Mouse (Mus musculus) hindbrain, embryonic 11.5 days (tissue): ENCODE measurements around the gene Gm17349. TPM values are rescaled to one million over a fixed set of nuclear protein-coding genes. Genes with fewer than 3 reads are reported as not detected.
A peak's percentile ranks its signal among the peaks of the same experiment; 100 is the strongest.

ENCODE experiments used
- ATAC-seq: fragments of 200-750 bp; cut with Nextera tagmentation; 2 replicates; pipeline ENCODE4 v1.8.0; 2017; ENCODE audit warnings: mild to moderate bottlenecking, moderate TSS enrichment, moderate library complexity; ENCODE audit not compliant: low FRiP score
- DNase-seq: peaks from one replicate; pipeline ENCODE4 v3.0.0-alpha.2; 2015; ENCODE audit warnings: low spot score
- H3K27ac ChIP-seq: fragments of 300-500 bp; sonication (generic); 2 replicates; pipeline ENCODE4 v1.5.1; 2014; ENCODE audit warnings: mild to moderate bottlenecking, low read depth, low read length
- H3K27me3 ChIP-seq: fragments of 300-500 bp; sonication (generic); 2 replicates; pipeline ENCODE4 v1.6.1; 2014; ENCODE audit warnings: mild to moderate bottlenecking, low read length, moderate library complexity, mixed read lengths; ENCODE audit not compliant: control insufficient read depth, insufficient read depth
- H3K36me3 ChIP-seq: fragments of 300-500 bp; sonication (generic); 2 replicates; pipeline ENCODE4 v1.6.1; 2014; ENCODE audit warnings: mild to moderate bottlenecking, low read length, moderate library complexity, mixed read lengths; ENCODE audit not compliant: control insufficient read depth, insufficient read depth
- H3K4me1 ChIP-seq: fragments of 300-500 bp; sonication (generic); replicated peaks from 2 replicates; pipeline ENCODE4 v1.6.1; 2014; ENCODE audit warnings: low read length, mixed read lengths; ENCODE audit not compliant: control insufficient read depth, insufficient read depth
- H3K4me2 ChIP-seq: fragments of 300-500 bp; sonication (generic); replicated peaks from 2 replicates; pipeline ENCODE4 v1.6.1; 2014; ENCODE audit warnings: mild to moderate bottlenecking, low read depth, low read length
- H3K4me3 ChIP-seq: fragments of 300-500 bp; sonication (generic); 2 replicates; pipeline ENCODE4 v1.5.1; 2014; ENCODE audit warnings: low read depth, low read length
- H3K9ac ChIP-seq: fragments of 300-500 bp; sonication (generic); 2 replicates; pipeline ENCODE4 v1.6.1; 2014; ENCODE audit warnings: low read depth, low read length
- H3K9me3 ChIP-seq: fragments of 300-500 bp; sonication (generic); 2 replicates; pipeline ENCODE4 v1.6.1; 2016; ENCODE audit warnings: low read length; ENCODE audit not compliant: control insufficient read depth
- WGBS: fragments of 180-500 bp; shearing (Covaris S2); extraction: QIAGEN DNeasy Blood & Tissue Kit; methylation state at CpG from one replicate; pipeline ENCODE4 v1.1.7; 2014; 5-methylcytosine and 5-hydroxymethylcytosine counted together
- polyA plus RNA-seq: library from polyadenylated mRNA; unstranded; fragments of >200 nt; fragmentation: Nextera tagmentation; extraction: Ambion mirVana; gene quantifications from 2 replicates; pipeline ENCODE4 v1.2.1, GENCODE M21; 2014

The Gm17349 gene
- polyA plus RNA-seq, 1 experiment from 2014 or later: not detected

DNA sequence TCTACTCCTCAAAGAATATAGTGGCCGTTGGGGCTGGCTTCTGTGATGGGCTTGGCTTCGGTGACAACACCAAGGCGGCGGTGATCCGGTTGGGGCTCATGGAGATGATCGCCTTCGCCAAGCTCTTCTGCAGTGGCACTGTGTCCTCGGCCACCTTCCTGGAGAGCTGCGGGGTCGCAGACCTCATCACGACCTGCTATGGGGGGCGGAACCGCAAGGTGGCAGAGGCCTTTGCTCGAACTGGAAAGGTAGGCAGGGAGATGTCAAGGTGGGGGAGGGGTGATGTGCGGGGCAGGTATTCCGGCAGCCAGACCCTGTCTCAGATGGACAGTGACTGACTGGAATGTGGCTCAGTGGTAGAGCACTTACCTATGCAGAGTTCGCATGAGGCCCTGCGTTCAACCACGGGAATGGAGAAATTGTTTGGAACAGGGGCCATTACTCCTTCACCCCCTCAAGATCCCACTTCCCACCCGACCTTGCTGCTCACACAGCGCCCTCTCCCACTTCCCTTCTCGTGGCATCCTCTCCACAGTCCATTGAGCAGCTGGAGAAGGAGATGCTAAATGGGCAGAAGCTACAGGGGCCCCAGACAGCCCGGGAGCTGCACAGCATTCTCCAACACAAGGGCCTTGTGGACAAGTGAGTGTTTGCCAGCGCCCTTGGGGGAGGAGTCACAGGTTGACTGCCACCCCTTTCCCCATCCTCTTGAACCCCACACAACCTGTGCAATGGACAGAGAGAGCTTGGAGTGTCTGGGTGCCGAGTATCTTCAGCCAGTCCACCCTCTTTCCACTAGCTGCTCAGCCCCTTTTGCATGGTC lies 16.8 kb upstream of the Gm17349 start:
- Histone ChIP-seq H3K36me3 (peaks cover 4% of the 10 kb centered on the region; the same call in 1 of the 2 replicates), H3K27ac (no peak overlapping the region), H3K9ac (no peak overlapping the region), H3K9me3 (no peaks in the 10 kb centered on the region), H3K27me3 (no peaks in the 10 kb centered on the region), H3K4me3 (no peak overlapping the region), H3K4me2 (no peak overlapping the region), H3K4me1 (peaks cover 12% of the 10 kb centered on the region)
- no peak for DNase-seq
- 80% methylated on average over 25 of the region's 25 CpGs for WGBS
- ATAC-seq: no peak

DNA sequence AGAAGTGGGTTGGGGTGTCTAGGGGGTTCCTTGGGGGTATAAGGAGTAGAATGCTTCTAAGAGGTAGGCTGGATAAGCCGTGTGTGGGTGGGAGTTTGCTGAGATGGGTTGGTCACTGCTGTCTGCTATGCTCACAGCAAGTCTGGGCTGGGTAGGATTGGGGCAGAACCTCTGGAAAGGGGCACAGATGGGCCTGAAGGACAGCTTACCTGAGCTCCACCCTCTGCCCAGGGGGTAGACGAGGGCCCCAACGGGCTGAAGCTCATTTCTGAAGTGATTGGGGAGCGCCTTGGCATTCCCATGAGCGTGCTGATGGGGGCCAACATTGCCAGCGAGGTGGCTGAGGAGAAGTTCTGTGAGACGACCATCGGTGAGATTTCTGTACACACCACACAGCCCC lies 14.6 kb upstream of the Gm17349 start:
- H3K27me3 ChIP-seq: no peaks in the 10 kb centered on the region
- no peak for ATAC-seq
- H3K4me2 ChIP-seq: no peak overlapping the region
- H3K4me1 ChIP-seq: peaks cover 12% of the 10 kb centered on the region
- DNase-seq: no peak
- no peak overlapping the region for H3K27ac ChIP-seq
- 86% methylated on average over 8 of the region's 8 CpGs for WGBS
- no peaks in the 10 kb centered on the region for H3K9me3 ChIP-seq
- H3K9ac ChIP-seq: no peak overlapping the region
- H3K36me3 ChIP-seq: peaks cover 4% of the 10 kb centered on the region; the same call in 1 of the 2 replicates
- no peak overlapping the region for H3K4me3 ChIP-seq

GRCm38 (mm10) chr15:99718461-99719021 lies 13.3 kb upstream of the Gm17349 start:
- Histone ChIP-seq H3K27me3 (no peaks in the 10 kb centered on the region), H3K9me3 (no peaks in the 10 kb centered on the region), H3K36me3 (peaks cover 4% of the 10 kb centered on the region; the same call in 1 of the 2 replicates), H3K27ac (no peak overlapping the region), H3K9ac (no peak overlapping the region), H3K4me3 (no peak overlapping the region), H3K4me1 (peaks cover 5% of the 10 kb centered on the region), H3K4me2 (no peak overlapping the region)
- ATAC-seq (no peak), DNase-seq (no peak)
- 83% methylated on average over 9 of the region's 9 CpGs for WGBS

- Histone ChIP-seq H3K27me3 (no peaks in the 10 kb centered on the region), H3K27ac (no peak within 1 kb of the TSS), H3K4me3 (no peak within 1 kb of the TSS), H3K36me3 (peaks cover 11% of the 10 kb centered on the region), H3K4me1 (no peaks in the 10 kb centered on the region), H3K9me3 (no peaks in the 10 kb centered on the region), H3K9ac (no peak within 1 kb of the TSS), H3K4me2 (no peak within 1 kb of the TSS)
- no peak for ATAC-seq
- DNase-seq: no peak
- 77% methylated on average over 24 of the region's 26 CpGs for WGBS
These were observed 12.4 kb upstream of the Gm17349 start, which contains the start of gene Gpd1 for GRCm38 (mm10) chr15:99717386-99718334. Gene Gpd1 (plus strand): TSS chr15:99717515.

DNA sequence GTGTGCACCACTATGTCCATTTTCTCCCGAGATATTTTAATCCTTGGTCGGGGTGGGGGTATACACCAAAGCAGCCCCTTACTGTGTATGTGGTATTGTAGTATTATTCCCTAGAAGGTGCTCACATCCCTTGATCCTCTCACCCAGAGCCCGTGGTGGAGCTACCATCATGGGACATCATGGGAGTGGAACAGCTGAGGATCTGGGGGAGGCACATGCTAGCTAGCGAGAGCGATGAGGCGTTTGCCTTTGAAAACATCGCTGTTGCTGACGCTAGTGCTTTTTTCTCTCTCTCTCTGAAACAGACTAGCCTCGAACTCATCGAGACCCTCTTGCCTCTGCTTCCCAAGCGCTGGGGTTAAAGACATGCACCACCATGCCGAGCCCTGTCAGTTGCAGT lies 11.5 kb upstream of the Gm17349 start:
- Histone ChIP-seq H3K4me3 (no peak overlapping the region), H3K4me2 (no peak overlapping the region), H3K27ac (no peak overlapping the region), H3K9me3 (no peaks in the 10 kb centered on the region), H3K36me3 (peaks cover 12% of the 10 kb centered on the region), H3K4me1 (no peaks in the 10 kb centered on the region), H3K27me3 (no peaks in the 10 kb centered on the region), H3K9ac (no peak overlapping the region)
- no peak for DNase-seq
- WGBS: 87% methylated on average over 12 of the region's 12 CpGs
- ATAC-seq: no peak

DNA sequence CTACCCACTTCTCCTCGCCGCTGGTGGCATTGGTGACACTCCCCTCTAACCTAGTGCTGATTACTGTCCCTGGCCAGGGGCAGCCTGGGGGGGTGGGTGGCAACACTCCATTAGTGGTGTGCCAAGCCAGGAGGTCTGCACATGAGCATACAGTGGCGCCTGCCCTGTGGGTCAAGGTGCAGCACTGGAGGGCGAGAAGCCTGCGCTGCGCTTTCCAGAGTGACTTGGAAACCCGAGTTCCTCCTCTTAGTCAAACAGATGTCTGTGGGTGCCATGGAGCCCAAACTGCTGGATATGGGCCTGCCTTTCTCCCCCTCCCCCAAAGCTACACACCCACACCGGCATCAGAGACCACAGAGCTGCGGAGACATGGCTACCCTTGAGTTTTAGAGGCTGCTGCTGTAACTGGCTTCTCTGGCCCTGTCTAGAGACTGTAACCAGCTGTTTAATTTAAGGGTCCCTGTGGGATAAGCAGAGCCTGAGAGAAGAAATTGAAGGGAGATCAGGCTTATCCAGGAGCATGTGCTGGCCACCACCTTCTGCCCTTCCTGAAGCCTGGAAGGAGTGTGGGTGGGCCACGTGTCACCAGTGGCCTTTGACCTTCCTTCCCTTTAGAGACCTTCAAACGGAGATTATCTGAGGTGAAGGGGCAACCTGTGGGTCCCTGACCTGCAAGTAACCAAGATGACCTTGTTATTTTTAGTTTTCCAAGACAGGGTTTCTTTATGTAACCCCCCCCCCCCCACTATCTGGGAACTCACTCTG lies 10.9 kb upstream of the Gm17349 start:
- no peak overlapping the region for H3K4me3 ChIP-seq
- no peaks in the 10 kb centered on the region for H3K4me1 ChIP-seq
- no peak overlapping the region for H3K9ac ChIP-seq
- ATAC-seq: no peak
- H3K9me3 ChIP-seq: no peaks in the 10 kb centered on the region
- H3K4me2 ChIP-seq: no peak overlapping the region
- peaks cover 16% of the 10 kb centered on the region for H3K36me3 ChIP-seq
- 71% methylated on average over 11 of the region's 11 CpGs for WGBS
- no peak for DNase-seq
- no peak overlapping the region for H3K27ac ChIP-seq
- H3K27me3 ChIP-seq: no peaks in the 10 kb centered on the region

DNA sequence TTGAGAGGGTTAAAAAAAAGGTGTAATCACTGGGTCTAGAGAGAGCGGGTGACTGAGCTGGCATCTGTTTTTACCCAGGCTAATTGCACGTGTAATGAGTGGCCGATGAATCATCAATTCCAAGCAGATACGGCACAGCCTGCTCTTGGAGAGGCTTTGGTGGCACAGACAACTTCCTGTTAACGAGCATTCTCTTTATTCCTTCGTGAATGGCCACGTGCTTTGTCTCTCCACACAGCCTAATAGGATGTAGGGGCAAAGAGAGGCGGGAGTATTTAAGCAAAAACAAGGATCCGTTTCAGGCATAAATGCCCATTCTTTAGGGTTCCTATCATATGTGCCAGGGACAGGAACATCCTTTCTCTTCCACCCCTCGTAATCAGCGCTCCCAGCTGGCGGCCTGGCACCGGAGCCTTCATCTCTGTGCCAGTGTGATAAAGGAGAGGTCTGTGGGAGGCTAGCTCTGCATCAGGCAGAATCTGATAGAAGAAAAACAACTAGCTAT lies 10.1 kb upstream of the Gm17349 start:
- DNase-seq: no peak
- 90% methylated on average over 13 of the region's 13 CpGs for WGBS

GRCm38 (mm10) chr15:99714858-99715257 lies 9.6 kb upstream of the Gm17349 start:
- Histone ChIP-seq H3K36me3 (peaks cover 22% of the 10 kb centered on the region), H3K4me1 (no peaks in the 10 kb centered on the region), H3K9ac (no peak overlapping the region), H3K27me3 (no peaks in the 10 kb centered on the region), H3K4me3 (no peak overlapping the region), H3K4me2 (no peak overlapping the region), H3K9me3 (no peaks in the 10 kb centered on the region), H3K27ac (no peak overlapping the region)
- 51% methylated on average over 7 of the region's 7 CpGs for WGBS
- ATAC-seq (peak; percentile 52), DNase-seq (peak; percentile 86)

More for the DNA sequence above, 10.1 kb upstream of the Gm17349 start:
- H3K4me3 ChIP-seq: no peak overlapping the region
- H3K4me1 ChIP-seq: no peaks in the 10 kb centered on the region
- H3K9ac ChIP-seq: no peak overlapping the region
- H3K4me2 ChIP-seq: no peak overlapping the region
- no peak; the same call in 1 of the 2 replicates for ATAC-seq
- H3K27me3 ChIP-seq: no peaks in the 10 kb centered on the region
- no peaks in the 10 kb centered on the region for H3K9me3 ChIP-seq
- no peak overlapping the region for H3K27ac ChIP-seq
- peaks cover 19% of the 10 kb centered on the region for H3K36me3 ChIP-seq
